Mouse (Mus musculus): ENCODE data around the gene Cend1.

Gene Cend1

DNA sequence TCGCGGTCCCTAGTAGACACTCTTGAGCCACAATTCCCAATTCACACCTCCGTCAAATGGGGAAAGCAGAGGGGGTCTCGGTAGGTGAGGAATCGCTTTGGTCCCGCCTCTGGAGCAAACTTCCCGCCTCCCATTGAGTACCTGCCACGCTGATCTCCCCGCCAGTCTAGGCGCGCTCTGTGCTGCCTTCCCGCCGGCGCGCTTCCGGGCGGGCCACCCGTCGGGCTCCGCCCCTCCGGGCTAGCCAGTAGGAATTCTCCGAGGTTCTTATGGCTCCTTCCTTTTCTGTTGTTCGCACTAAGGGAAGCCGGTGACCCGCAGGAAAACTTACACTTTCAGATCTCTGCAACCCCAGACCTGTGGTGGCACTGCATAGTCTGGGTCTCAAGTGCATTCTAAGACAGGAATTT, 14.5 kb upstream of the Cend1 start, which contains the start of gene Pidd1:
Gene Pidd1, minus strand, starts transcription at position 198 of the 410 bp plus-strand sequence.
- peak; percentile 77 for DNase-seq (ENCODE audit: low read depth, low spot score)

DNA sequence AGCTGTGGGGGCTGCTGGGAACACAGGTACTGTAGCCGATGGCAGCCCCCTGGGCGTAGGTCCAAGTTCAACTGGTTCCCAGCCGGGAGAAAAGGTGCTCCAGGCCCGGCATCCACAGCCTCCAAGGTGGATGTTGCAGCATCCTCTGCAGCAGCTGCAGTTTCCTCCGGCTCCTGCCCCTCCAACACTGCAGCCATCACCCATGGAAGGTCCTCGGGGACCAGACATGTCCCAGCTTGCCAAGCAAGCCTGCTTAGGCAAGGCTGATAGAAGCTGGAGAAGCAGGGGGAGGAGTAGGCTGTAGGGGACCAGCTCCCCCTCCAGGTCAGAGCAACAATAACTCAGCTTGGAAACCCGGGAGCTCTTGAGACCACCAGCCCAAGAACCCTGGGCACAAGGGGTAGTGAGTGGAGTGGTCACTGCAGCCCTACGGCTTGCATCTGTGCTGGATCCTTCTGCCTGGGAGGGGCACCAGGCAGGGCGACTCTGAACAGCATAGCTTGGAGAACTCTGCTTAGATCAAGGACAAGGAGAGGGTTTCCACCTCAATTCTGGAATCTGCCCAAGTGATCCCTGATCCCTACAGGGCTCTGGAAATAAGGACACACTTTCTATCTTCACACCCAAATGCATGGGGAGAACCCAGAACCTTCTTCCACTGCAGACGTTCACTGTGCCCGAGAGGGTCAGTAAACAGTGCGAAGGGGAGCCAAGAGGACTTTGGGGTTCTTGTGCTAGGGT, 14.0 kb upstream of the Cend1 start:
- peak; percentile 34 for DNase-seq (ENCODE audit: low read depth, low spot score)

DNA sequence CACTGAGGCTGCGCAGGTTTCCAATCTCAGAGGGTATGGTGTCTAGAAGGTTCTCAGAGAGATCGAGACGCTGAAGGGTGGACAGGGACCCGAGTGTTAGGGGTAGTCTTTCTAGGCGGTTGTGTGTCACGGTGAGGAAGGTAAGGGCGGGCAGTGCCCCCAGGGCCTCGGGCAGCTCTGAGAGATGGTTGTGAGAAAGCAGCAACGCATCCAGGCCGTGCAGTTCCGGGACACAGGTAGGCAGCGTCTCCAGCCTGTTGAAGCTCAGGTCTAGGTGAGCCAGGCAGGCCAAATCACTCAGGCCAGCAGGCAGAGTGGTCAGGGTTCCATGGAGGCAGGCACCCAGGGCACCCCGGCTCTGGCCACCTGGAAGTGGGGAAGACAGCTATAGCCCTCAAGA, 12.9 kb upstream of the Cend1 start:
- DNase-seq (ENCODE audit: low read depth, low spot score): no peak

DNA sequence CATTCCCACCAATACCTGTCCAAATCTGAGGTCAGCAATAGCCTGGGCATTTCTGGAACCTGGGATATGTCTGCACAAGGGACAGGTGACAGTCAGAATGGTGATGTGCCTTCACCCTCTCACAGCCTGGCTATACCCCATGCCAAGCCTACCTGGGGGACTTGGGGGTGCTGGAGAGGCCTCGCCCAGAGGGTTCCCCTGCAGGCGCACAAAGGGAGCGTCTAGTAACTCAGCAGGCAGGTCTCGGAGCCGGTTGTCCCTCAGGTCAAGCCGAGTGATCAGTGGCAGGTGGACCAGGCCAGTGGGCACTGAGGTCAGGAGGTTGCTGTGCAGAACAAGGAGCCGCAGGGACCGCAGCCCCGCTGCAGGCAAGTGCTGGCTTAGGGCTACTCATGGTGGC, 12.2 kb upstream of the Cend1 start:
- no peak for DNase-seq (ENCODE audit: low read depth, low spot score)

DNA sequence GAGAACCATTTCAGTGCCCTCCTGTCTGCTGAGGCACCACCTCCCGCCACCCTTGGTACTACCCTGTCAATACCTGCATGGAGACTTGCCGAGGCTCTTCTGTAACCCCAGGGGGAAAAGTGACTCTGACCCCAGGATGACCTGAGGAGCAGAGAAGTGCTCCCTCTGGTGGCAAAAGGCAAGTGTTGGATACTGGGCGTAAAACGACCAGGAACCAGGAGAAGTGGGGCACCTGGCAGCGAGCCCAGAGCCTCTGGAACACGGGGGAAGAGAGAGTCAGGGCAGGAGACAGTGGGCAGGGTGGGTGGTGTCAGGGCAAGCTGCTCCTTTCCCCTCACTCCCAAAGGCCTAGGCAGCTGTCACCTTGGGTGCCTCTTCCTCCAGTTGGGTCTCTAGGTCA, 11.3 kb upstream of the Cend1 start:
- DNase-seq (ENCODE audit: low read depth, low spot score): peak; percentile 62

- no peak for DNase-seq (ENCODE audit: low read depth, low spot score)
Measured at GRCm38 (mm10) chr7:141439811-141440210, 10.5 kb upstream of the Cend1 start.

DNA sequence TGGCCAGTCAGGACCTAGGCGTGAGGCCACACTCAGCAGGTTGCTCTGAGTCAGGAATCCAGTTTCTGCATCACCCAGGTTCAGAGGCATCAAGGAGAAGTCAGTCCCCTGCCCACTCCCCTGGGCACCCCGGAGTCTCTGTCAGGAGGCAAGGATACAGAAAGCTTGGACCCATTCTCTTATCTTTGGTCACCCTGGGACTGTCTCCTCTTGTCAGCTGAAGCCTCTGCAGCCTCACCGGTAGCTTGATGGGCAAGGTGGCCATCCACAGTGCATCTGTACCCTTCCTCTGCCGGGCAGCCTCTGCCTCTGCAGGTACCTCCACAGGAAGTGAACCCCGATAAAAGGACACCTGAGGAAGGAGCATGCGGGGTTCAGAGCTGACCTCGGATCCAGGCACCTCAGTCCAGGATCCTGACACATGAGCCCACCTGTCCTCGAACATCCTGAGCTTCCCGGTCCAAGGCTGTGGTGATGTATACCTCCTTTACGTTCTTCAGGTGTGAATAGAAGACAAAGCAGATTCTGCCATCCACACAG, 9.9 kb upstream of the Cend1 start:
- DNase-seq (ENCODE audit: low read depth, low spot score): no peak

- no peak for DNase-seq (ENCODE audit: low read depth, low spot score)
Measured at GRCm38 (mm10) chr7:141438201-141438968, 9.1 kb upstream of the Cend1 start.

DNA sequence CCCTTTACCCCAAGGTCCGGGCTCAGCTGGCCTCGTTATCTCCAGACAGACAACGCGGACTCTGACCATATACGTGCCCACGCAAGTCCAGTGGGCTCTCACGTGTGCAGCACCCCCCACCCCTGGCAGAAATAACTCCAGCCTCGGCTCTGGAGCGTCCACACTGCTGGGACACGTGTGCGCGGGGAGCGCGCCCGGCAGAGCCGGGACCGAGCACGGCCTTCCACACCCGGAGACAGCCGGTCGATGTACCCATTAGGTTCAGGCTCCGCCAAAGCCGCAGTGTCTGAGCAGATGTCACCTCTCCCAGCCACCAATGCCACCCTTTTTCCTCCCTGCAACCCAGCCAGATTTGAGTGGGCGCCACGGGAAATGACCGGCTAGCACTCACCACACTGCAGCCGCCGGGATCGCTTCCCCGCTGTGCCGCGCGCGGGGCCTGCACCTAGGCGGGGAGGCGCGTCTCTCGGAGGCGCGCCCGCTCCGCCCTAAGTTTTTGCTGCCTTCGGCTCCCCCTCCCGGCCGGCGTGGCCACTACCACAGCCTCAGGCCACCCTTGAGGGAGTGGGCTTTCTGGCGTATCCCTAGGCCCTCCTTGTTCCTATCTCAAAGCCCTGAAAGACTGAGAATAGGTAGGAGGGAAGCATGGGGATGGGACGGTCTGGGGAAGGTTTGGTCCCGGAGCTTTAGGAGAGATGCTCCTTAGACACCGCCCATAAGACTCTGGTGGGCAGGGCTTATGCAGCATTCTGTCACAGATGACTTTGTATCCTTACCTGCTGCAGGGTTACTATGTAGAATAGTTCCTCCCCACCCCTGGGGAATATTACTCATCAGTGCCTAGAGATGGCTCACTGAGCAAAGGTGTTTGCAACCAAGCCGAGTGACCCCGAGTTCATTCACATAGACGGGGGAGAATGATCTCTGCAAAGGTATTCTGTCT, 8.2 kb upstream of the Cend1 start, which contains the start of gene Slc25a22:
Gene Slc25a22, minus strand, starts transcription at position 715 of the 943 bp plus-strand sequence.
- DNase-seq (ENCODE audit: low read depth, low spot score): peak; percentile 88

GRCm38 (mm10) chr7:141436523-141436892, 7.2 kb upstream of the Cend1 start:
- DNase-seq (ENCODE audit: low read depth, low spot score): no peak

DNA sequence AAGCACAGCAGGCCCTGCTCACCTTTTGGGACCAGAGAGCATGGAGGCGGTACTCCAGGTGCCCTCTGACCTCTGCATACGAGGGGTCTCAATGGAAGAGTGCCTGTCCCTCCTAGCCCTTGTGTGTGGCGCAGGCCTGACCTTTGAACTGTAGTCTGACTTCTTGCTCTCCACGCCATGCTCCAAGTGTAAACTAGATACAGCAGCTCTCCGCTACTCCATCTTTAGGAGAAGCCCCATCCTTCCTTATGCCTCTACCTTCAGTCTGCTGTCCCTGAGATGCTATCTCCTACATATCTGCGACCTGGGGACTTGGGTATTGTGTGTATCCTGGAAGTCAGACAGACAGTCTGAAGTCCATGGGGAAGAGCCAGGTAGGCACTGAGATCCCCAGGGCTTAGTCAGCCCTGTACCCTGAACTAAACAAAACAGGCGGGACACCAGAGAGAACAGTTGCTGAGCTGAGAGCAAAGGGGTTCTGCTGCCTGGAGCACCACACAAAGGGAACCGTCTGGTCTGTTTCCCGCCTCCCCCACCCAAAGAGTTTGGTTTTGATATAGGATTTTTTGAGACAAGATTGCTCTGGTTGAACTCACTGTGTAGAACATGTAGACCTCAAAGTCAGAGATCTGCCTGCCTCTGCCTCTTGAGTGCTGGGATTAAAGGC, 6.7 kb upstream of the Cend1 start:
- peak; percentile 22 for DNase-seq (ENCODE audit: low read depth, low spot score)

DNA sequence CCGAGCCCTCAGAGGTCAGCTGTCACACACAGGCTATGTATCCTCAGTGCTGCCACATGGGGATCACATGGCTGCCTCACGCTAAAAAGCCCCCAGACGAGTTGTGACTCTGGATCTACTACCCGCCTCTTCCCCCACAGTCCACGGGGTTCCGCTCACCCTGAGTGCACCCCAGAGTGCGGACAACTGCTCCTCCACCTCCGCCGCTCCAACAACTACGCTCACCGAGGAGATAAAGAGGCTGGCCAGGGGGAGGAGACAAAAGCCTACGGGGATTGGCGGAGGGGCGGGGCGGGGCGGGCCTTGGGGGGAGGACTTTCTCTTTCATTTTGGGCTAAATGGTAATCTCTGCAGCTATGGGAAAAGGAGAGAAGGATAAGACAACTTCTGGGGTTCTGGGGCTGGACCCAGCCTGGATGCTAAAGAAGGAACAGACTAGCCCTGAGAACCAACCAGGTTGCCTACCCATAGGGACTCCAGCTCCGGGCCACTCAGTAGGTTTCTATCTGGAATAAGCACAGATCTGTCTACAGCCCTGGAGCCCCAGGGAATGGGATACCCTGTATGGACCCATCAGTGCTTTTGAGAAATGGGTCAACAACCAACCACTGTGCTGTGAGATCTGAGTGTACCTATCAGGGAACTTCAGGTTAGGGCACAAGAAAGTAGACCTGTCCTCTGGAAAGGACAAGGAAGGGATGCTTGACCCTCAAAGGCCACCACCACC, 6.0 kb upstream of the Cend1 start:
- DNase-seq (ENCODE audit: low read depth, low spot score): peak; percentile 83

DNA sequence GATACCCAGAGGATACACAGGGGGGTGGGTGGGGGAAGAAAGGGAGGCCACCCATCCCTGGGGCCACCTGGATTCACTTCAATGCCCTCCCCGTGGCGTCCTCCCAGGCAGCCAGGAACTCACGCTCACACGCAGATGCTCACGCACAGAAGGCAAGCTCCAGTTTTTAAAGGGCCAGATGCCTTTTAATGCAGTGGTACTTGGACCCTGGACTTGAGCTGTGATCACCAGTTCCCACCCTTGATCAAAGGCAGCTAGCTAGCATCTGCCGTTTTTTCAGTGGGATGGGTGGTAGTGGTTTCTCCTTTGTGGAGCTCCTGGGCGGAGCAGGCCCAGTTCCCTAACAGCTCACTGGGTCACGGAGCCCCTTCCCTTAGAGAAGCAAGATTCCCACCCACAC, 5.2 kb upstream of the Cend1 start:
- DNase-seq (ENCODE audit: low read depth, low spot score): peak; percentile 55

- DNase-seq (ENCODE audit: low read depth, low spot score): no peak
Measured at GRCm38 (mm10) chr7:141433517-141434400, 4.5 kb upstream of the Cend1 start.

DNA sequence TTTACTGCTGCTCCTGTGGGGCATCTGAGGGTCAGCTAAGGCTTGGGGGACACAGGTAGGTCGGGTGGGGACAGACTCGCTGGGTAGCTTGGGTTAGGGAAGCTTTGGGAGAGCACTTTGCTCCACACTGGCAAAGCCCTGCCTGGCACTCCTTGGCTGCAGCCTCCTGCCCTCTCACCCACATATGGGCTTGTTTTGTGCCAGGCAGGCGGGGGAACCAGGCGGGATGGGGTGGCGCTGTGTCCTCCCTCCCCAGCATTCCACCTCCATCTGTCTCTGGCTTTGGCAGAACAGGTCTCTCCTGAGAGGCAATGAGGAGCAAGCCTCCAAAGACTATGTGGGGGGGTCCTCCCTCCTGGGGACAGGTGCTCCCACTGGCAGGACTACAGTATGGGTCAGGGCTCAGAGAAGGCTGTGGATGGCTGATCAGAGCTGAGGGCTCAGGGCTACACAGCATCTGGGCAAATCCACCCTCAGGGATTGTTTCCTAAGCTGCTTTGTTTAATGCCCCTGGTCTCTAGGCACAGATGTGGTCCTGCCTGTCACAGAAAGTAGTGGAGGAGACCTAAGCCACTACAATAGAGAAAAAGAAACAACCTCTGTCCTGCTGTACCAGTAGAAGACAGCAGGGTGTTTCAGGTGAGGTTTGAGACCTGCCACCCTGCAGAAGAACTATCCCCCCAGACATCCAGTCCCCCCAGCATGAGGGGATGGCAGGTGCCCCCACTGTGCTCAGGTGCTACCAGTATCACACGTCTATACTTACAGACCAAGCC, 3.6 kb upstream of the Cend1 start:
- no peak for DNase-seq (ENCODE audit: low read depth, low spot score)

DNA sequence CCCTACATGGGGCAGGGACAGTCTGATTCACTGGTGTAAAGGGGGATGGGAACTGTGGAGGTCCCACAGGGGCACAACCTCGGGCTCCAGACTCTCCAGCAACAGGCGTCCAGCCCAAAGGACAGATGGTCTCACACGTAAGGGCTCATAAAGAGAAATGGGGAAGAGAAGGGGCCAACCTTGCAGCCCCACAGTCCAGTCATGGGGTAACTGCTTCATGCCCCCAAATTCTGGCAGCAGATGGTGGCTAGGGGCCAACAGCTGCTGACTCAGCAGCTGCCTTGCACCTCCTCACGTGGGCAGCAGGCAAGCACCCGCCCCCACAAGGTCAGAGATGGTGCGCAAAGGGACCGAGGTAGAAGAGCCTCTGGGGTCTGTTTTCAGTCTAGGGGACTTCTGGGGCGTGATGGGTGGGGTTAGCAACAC, 2.9 kb upstream of the Cend1 start:
- DNase-seq (ENCODE audit: low read depth, low spot score): no peak

DNA sequence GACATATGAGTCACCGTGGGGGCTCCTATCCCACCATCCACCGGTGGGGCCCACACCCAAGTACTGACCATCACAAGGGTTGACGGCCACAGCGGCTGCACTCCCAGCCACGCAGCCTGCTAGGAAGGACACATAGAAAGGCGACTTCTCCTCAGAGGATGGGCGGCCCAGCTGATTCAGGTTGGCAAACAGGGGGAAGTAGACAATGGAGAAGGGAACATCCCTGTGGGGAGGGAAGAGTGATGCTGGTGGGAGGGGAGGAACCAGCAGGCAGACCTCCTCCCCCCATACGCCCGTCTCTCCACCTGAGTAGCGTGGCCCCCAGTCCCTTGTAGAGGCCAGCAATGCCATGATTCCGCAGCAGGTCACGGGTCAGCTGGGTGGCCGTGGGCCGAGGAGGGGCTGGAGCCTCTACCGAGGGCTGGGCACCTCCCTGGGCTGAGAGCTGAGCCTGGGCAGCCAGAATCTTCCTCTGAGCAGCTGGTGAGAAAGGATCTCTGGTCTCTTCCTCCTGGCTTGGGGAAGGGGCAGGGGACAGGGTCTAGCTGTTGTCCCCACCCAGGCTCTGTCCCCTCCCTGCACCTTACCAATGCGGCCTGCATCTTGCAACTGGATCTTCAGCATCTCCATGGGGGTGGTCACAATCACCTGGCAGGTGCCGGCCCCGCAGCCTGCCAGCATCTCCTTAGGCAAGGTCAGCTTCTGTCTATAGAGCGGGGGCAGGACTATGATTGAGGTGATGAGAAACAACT, 2.3 kb upstream of the Cend1 start:
- no peak for DNase-seq (ENCODE audit: low read depth, low spot score)

All from CD4-positive helper T cell, adult 2 months (primary cell).